Mouse (Mus musculus) cerebellum, postnatal 14 days (tissue): ENCODE data around the gene Rab1a.

Source experiments
- DNase-seq, 2 experiments: peaks; one replicate each; pipeline ENCODE4 v3.0.0; 2021; ENCODE audit warnings: mixed read lengths in 2 of 2

The Rab1a gene

DNA sequence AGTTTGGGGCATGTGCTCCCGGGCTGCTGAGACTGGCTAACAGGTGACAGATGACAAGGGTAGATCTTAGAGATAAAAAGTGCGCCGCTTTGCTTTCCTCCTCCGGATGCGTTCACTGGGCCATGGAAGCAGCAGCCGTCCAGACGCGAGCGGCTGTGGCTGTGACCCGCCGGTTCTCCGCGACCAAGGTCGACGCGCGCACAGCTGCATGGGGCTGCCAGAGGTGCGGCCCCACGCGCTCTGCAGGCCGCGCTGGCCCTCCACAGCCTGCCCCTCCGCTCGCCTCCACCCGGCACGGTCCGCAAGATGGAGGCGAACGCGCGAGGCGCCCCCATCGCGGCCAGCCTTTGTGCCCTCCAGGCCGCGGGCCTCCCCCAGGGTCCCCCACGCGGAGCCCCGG lies 47.6 kb downstream of the Rab1a start:
- no peak for DNase-seq

- DNase-seq: peak; percentile 96 to 97
Measured at GRCm38 (mm10) chr11:20249296-20250110, 48.3 kb downstream of the Rab1a start, which contains the start of gene Cep68. TSS of gene Cep68 (minus strand) at chr11:20249429.

- DNase-seq: no peak
Measured at GRCm38 (mm10) chr11:20250476-20251178, 49.4 kb downstream of the Rab1a start.

DNA sequence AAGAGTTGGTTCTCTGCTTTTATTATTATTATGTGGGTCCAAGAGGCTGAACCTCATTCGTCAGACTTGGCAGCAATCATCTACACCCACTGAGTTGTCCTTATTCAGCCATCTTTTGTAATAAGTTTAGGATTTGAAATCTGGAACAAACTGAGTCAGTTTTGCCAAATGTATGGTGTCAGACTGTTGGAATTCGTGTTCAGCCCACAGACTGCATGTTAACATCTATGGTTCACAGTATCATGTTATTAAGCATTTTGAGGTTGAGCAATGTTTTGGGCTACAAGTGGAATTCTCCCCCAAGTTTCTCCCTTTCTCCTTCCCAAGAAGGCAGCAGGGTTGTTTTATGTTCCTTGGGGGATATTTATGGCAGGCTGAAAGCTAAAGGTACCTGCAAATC lies 51.9 kb downstream of the Rab1a start:
- no peak for DNase-seq

DNA sequence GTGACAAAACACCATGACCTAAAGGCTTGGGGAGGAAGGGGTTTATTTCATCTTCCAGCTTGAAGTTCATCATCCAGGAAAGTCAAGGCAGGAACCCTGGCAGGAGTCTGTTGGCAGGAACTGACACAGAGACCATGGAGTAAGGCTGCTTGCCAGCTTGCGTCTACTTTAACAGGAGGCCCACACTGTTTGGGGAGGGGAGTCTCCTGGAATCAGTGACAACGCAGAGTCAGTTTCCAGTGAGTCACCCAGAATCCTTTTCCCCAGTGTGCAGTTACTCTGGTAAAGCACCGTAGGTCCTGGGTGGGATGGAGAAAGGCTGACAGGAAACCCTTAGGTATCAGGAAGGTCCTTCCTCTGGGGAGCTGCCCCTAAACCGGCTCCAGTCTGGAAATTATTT lies 53.6 kb downstream of the Rab1a start:
- DNase-seq: no peak

- DNase-seq: peak in 1 of 2 experiments; percentile 39
Measured at GRCm38 (mm10) chr11:20262628-20263380, 61.6 kb downstream of the Rab1a start.

DNA sequence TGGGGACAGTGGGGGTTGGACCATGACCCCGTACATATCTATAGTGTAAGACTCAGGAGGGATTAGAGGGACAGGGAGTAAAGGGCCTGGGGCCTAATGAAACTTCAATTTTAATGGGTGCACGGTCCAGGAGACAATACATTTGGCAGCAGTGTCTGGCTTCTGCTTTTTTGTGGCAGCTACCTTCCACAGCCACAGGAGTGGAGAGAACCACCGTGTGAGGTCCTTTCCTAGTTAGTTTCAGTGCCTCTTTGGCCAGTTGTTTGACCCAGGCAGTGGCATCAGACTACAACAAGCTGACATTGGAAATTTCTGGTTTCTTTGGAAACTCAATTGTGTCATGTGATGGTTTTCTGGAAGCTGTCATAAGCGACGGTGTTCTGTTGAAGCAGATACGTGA lies 68.7 kb downstream of the Rab1a start:
- no peak for DNase-seq

- no peak for DNase-seq
Measured at GRCm38 (mm10) chr11:20275974-20276373, 74.7 kb downstream of the Rab1a start.
